Mouse (Mus musculus) cerebellum, adult 2 months (tissue): ENCODE measurements around the gene Clns1a.

Source experiments
- CTCF ChIP-seq: fragments of 200-500 bp; IDR thresholded peaks from 2 replicates; pipeline ENCODE4 v1.5.1; 2011; ENCODE audit warnings: low read depth, mild to moderate bottlenecking, control low read depth, low read length, moderate library complexity, borderline replicate concordance; ENCODE audit not compliant: insufficient read depth
- POLR2A ChIP-seq: fragments of 200-500 bp; IDR thresholded peaks from 2 replicates; pipeline ENCODE4 v1.6.1; 2011; ENCODE audit warnings: low read length, control low read depth, borderline replicate concordance; ENCODE audit not compliant: insufficient read depth

GRCm38 (mm10) chr7:97687831-97688230, 8.6 kb upstream of the Clns1a start:
- TF ChIP-seq CTCF: no peak
- TF ChIP-seq POLR2A: no peak
